Mouse (Mus musculus) natural killer cell, adult 2 months (primary cell): ENCODE results near the gene Fam118a.
"Not testable (repeated sequence)": the region's sequence is repeated elsewhere in the genome, so short reads cannot be mapped to it uniquely, and the experiment has no call there.

Source experiments
- DNase-seq, 2 experiments: peaks; one replicate each; pipeline ENCODE4 v3.0.0; 2022; ENCODE audit warnings: low spot score in 2 of 2

Gene Fam118a

DNA sequence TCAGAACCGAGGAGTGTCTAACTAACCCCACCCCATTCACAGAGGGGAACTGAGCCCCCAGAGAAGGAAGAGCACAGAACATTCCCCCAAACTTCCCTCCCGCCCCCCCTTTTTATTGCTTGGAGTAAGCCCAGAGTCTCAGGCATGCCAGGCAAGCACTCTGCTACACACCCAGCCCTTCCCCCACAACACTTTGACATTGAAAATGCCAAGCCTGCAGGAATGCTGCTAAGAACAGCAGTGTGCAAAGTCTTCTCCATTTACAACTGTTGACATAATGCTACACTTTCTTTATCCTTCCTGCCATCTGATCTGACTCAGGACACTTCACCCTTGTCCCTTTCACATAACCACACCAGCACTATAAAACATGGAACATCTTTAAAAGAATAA is 16.1 kb upstream of the Fam118a start:
- DNase-seq = no peak

DNA sequence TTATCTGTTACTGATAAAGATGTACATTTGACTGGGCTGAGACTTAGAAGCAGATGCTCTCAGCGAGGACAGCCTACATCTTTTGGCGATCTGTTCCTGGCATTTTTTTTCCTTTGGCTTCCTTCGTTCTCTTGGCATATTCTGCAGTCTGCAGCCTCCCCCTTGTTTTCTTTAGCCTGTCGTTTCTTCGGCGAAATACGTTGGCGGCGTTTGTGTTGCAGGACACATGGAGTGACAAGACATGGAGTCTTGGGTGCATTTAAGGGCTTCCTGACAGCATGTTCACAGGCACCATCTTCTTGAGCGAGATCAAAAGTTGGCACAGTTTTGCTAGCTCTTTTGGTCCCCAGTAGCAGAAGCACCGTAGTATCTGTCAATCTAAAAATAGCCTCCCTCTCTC is 13.0 kb upstream of the Fam118a start:
- DNase-seq = no peak

- DNase-seq = peak in 1 of 2 experiments; percentile 13
These were observed 11.6 kb upstream of the Fam118a start, which contains the start of gene Upk3a for GRCm38 (mm10) chr15:85016951-85017664. Gene Upk3a, plus strand, starts transcription at chr15:85017141.

GRCm38 (mm10) chr15:85022211-85022610 is 6.5 kb upstream of the Fam118a start:
- DNase-seq = no peak

GRCm38 (mm10) chr15:85026197-85026596 is 2.6 kb upstream of the Fam118a start:
- DNase-seq = no peak

GRCm38 (mm10) chr15:85027740-85028139 is 1.0 kb upstream of the Fam118a start:
- no peak for DNase-seq

- DNase-seq = not testable (repeated sequence)
These were observed 1.9 kb downstream of the Fam118a start for GRCm38 (mm10) chr15:85030643-85031042.

GRCm38 (mm10) chr15:85031866-85032265 is 3.1 kb downstream of the Fam118a start:
- no peak for DNase-seq

- DNase-seq = not testable (repeated sequence)
These were observed 5.2 kb downstream of the Fam118a start for GRCm38 (mm10) chr15:85033916-85034315.

DNA sequence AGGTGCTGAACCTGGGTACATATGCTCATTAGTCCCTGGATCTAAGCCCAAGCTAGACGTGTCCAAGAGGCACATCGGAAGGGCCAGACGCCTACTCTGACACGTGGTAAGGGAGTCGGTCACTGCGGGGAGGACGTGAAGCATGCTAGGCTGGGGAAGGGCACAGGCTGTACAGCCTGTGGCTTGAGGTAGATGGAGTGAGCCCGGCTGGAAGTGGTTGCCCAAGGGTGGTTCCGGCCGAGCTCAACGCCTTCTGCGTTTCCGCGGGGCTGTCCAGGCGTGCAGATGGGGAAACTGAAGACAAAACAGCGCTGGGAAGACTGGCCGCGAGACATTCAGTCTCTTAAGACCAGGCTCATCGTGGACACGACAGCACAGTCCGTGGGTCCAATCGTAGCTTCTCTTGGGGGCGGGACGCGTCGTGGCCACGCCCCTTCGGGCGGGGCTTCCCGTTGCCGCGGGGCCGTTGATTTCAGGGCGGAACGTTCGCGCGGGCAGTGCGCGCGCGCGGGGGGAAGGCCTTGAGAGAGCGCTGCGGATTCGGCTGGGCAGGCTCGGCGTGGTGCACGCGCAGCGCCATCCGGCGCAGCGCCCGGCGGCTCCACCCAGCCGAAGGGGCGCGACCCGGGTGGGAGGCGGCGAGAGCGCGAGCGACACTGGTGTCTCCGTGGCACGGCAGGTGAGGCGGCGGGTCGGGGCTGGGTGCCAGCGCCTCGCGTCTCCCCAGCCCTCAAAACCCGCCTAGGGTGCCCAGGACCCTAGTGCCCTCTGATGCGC is 8.0 kb downstream of the Fam118a start:
- DNase-seq = peak; percentile 96 to 97

- DNase-seq = no peak
These were observed 8.6 kb downstream of the Fam118a start for GRCm38 (mm10) chr15:85037343-85037690.

DNA sequence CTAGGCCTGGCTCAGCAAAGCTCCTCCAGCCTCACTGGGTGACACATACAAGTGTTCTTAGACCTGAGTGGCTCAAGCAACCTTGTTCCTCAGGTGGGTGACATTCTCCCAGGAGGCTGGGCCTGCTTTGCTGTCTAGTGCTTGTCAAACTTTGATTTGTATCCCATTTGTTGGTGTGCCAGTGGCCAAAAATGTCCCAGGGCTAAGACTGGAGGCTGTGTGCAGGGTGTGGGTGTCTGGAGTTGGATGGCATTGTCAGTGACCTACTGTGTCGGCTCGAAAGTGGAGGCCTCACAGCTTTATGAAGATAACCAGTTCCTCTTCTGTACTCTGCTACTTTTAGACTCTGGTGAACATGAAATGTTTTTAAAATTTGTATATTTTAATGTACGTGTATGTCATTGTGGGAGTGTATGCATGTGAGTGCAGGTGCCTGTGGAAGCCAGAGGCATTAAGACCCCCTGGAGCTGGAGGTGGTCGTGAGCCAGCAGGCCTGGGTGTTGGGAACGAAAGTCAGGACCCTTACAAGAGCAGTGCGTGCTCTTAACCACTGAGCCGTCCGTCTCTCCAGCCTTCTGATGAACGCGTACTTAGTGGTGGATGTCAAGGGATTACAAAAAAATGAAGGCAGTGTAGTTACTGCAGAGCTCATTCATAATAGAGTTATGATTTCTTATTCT is 12.9 kb downstream of the Fam118a start:
- DNase-seq = no peak

GRCm38 (mm10) chr15:85042361-85042954 is 13.7 kb downstream of the Fam118a start:
- DNase-seq = peak; percentile 78 to 83

GRCm38 (mm10) chr15:85043116-85043515 is 14.4 kb downstream of the Fam118a start:
- DNase-seq = no peak

GRCm38 (mm10) chr15:85043761-85044160 is 15.0 kb downstream of the Fam118a start:
- no peak for DNase-seq

DNA sequence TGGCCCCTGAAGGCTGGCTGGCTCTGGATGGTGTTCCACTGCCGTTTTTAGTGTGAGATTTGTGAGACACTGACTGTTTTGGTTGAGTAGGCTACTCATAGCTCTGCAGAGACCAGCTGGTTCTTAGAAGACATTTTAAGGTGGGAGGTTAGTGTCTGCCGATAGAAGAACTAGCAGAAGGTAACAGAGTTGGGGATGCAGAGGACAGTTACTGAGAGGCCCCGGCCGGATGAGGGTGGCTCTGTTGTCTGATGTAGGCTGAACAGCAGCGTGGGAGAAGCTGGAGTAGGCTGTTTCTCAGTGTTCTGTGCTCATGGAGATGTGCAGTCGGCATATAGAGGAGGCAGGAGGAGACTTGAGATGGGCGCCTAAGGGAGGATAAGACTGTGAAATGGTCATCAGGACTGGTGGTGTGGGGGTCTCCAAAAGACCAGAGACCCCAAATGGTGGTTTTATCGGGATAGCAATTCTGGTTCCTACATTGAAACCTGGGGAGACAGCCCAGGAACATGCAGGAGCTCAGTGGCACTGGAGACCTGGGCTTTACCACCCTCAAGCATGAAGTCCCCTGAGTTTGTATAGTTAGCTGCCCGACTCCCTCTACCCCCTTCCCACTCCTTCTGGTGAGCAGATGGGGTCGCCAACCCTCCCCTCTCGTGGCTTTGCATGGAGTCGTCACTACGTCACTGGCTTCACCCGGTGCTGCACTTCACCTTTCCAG is 17.6 kb downstream of the Fam118a start:
- no peak for DNase-seq

DNA sequence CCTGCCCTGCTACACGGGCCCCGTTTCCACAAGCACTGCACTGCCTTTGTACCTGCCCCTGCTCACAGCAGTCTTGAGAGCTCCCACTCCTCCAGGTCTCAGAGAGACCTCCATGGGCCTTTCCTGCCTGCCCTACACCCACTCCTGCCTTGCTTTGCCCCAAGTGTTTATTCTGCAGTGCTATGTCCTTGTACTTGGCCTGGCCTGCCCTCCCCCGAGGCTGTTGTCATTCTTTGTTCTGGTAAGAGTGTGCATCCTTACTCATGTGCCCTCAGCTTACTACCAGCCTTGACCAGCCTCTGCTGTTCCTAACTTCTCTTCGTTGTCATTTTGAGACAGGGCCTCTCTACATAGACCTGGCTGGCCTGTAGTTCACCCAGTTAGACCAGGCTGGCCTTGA is 19.1 kb downstream of the Fam118a start:
- DNase-seq = no peak

GRCm38 (mm10) chr15:85049758-85050157 is 21.0 kb downstream of the Fam118a start:
- DNase-seq = no peak

GRCm38 (mm10) chr15:85054098-85054497 is 25.4 kb downstream of the Fam118a start:
- DNase-seq = no peak

- DNase-seq = no peak
These were observed 26.4 kb downstream of the Fam118a start for GRCm38 (mm10) chr15:85055186-85055585.

DNA sequence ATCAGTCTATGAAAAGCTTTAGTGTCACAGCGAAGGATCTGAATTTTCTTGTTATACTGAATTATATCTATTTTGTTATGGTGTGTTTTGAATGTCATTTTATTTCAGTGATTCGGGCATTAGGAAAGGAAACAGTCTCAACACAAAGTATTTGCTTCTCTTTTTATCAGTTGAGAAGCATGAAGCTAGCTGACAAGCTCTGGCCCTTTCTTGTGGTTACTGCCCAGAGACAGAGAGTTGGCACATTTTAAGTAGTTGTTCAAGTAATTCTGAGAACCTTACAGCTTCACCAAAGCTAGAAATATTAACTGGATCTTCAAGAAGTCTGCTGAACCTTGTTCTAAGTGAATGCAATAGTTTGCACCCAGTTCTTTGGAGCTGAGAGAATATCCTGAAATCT is 34.7 kb downstream of the Fam118a start:
- no peak for DNase-seq

DNA sequence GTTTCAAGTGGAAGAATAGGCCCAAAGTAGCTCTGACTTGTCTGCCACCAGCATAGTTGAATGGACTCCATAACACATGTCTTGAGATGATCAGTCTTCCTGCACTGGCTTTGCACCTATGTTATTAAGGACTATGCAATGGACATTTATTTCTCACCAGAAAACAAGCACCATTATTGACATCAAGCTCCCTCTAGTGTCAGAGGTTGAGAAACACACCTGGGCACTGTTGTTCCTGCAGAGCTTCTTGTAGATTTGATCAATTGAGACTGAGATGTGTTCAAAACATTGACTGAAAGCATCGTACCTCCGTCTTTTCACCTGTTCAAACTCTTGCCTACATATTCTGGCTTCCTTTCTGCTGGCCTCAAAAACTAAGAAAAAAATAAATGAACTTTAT is 41.8 kb downstream of the Fam118a start:
- DNase-seq = peak; percentile 12 to 39
